In the genomic region with DNA sequence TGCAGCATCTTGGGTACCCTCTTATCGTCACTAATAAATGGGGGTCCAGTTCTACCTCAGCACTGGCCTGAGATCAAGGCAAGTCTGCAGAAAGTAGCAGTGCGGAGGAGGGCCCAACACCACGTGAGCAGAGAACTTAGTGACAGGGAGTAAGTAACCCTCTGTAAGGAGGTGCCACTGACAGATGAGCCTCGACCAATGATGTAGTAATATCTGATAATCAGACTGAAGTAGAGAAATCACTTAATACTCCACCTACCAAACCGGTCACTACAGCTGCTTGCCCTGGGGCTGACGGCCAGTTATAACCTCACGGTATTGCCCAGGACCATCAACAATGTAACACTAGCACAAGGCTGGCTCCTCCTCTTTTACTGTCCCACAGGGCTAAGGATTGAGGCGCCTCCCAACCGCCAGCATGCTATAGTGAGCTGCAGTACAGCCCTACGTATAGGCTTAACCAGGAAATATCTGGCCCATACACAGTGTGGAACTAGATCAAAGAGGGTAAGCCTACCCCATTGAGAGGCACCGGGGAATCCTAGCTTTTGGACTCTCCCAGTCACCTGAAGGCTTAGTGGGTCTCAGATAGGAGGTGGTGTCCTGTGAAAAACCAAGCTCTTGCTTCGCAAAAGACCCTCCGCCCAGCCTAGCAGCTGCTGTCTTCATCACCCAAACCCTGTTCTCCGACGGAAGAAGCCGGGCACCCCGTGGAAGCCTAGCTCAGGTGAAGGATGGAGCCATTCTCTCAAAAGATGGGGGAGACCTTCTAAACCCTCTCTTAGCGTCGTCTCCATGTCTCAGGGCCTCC, we compare ENCODE assay signal across 8 mouse cellular contexts. TPM values are rescaled to one million over a fixed set of nuclear protein-coding genes. Genes with fewer than 3 reads are reported as not detected.
DNase-seq lines count a peak whose midpoint lies in the region; ATAC-seq and TF ChIP-seq lines count a peak whose summit lies in the region.

No protein-coding gene starts in this region.

- 6% methylated on average over 19 of the region's 19 CpGs for WGBS in kidney, embryonic 14.5 days
- WGBS in forebrain, embryonic 14.5 days: 11% methylated on average over 19 of the region's 19 CpGs
- 17% methylated on average over 19 of the region's 19 CpGs for WGBS in liver, postnatal 0 days (ENCODE audit: insufficient replicate concordance)

- H3K9me3 ChIP-seq in kidney, embryonic 14.5 days (ENCODE audit: control insufficient read depth, low read length): no peaks in the 10 kb centered on the region
- H3K9me3 ChIP-seq in forebrain, embryonic 14.5 days (replicated peaks; ENCODE audit: control insufficient read depth, low read length): no peaks in the 10 kb centered on the region
- no peaks in the 10 kb centered on the region for H3K9me3 ChIP-seq in liver, postnatal 0 days (ENCODE audit: low read length)

- no peaks in the 10 kb centered on the region for H3K27me3 ChIP-seq in kidney, embryonic 14.5 days (ENCODE audit: control insufficient read depth, insufficient read depth, low read length)
- H3K27me3 ChIP-seq in forebrain, embryonic 14.5 days (replicated peaks; ENCODE audit: control insufficient read depth, insufficient read depth, low read length): no peaks in the 10 kb centered on the region
- no peaks in the 10 kb centered on the region for H3K27me3 ChIP-seq in liver, postnatal 0 days (ENCODE audit: insufficient read depth, low read length)

- peak; percentile 58 for ATAC-seq in kidney, embryonic 14.5 days (ENCODE audit: low FRiP score, low TSS enrichment)
- ATAC-seq in forebrain, embryonic 14.5 days: peak; percentile 35; the same call in 1 of the 2 replicates
- peak; percentile 59 for ATAC-seq in liver, postnatal 0 days

- TF ChIP-seq CTCF in liver, postnatal 0 days (IDR thresholded peaks at IDR 0.05; ENCODE audit: low read depth): no peak

- DNase-seq in kidney, postnatal 25 days: no peak
- peak; percentile 41 for DNase-seq in R1 (ENCODE audit: low read depth, low spot score)
- peak; percentile 14 for DNase-seq in forebrain, embryonic 14.5 days (ENCODE audit: low spot score)
- peak; percentile 58 for DNase-seq in liver, postnatal 0 days
- peak; percentile 36 for DNase-seq in thymus, postnatal 25 days
- DNase-seq in frontal cortex, postnatal 36 days (ENCODE audit: low spot score in 2 of 2): no peak
- no peak for DNase-seq in kidney, adult 8-10 months

- H3K4me3 ChIP-seq in kidney, embryonic 14.5 days (ENCODE audit: low read length): peak overlapping the region; percentile 78
- peak overlapping the region; percentile 77 for H3K4me3 ChIP-seq in forebrain, embryonic 14.5 days (ENCODE audit: low read depth, low read length)
- peak overlapping the region; percentile 65 for H3K4me3 ChIP-seq in liver, postnatal 0 days (ENCODE audit: low read depth, low read length)

- TF ChIP-seq EP300 in liver, postnatal 0 days (IDR thresholded peaks at IDR 0.05; ENCODE audit: low read depth): no peak

- peaks cover 13% of the 10 kb centered on the region for H3K4me1 ChIP-seq in kidney, embryonic 14.5 days (ENCODE audit: control insufficient read depth, insufficient read depth, low read length)
- peaks cover 12% of the 10 kb centered on the region for H3K4me1 ChIP-seq in forebrain, embryonic 14.5 days (ENCODE audit: control insufficient read depth, insufficient read depth, low read length)
- peaks cover 22% of the 10 kb centered on the region for H3K4me1 ChIP-seq in liver, postnatal 0 days (ENCODE audit: insufficient read depth)

- H3K36me3 ChIP-seq in kidney, embryonic 14.5 days (ENCODE audit: control insufficient read depth, insufficient read depth, low read length): no peaks in the 10 kb centered on the region; the same call in 1 of the 2 replicates
- H3K36me3 ChIP-seq in forebrain, embryonic 14.5 days (ENCODE audit: control insufficient read depth, insufficient read depth, low read length): 0 out of 2 replicates have a peak, but pooled peaks cover 4% of the 10 kb centered on the region
- H3K36me3 ChIP-seq in liver, postnatal 0 days (replicated peaks; ENCODE audit: insufficient read depth, low read length): no peaks in the 10 kb centered on the region

- H3K4me2 ChIP-seq in kidney, embryonic 14.5 days (replicated peaks; ENCODE audit: low read depth, low read length): peak overlapping the region; percentile 68
- H3K4me2 ChIP-seq in forebrain, embryonic 14.5 days (ENCODE audit: low read length): peak overlapping the region; percentile 86
- peak overlapping the region; percentile 77 for H3K4me2 ChIP-seq in liver, postnatal 0 days (ENCODE audit: low read depth, low read length)

- no peak overlapping the region for H3K27ac ChIP-seq in kidney, embryonic 14.5 days (ENCODE audit: low read depth, low read length)
- H3K27ac ChIP-seq in forebrain, embryonic 14.5 days (ENCODE audit: low read depth, low read length): no peak overlapping the region
- peak overlapping the region; percentile 99 for H3K27ac ChIP-seq in liver, postnatal 0 days (ENCODE audit: low read depth)

- H3K9ac ChIP-seq in kidney, embryonic 14.5 days (ENCODE audit: low read depth, low read length): peak overlapping the region; percentile 77
- H3K9ac ChIP-seq in forebrain, embryonic 14.5 days (ENCODE audit: low read length): peak overlapping the region; percentile 77
- H3K9ac ChIP-seq in liver, postnatal 0 days (replicated peaks): peak overlapping the region; percentile 78

RNA-seq across cellular contexts. Expression of gene Ttll12, which starts 1.1 kb away (rescaled TPM):
- 34.6 and 42.3 TPM in 2 replicates for polyA plus RNA-seq in kidney, embryonic 14.5 days (2014; fragmentation: Nextera tagmentation; extraction: Ambion mirVana)
- 40.5 and 43.0 TPM in 2 replicates for polyA plus RNA-seq in forebrain, embryonic 14.5 days (2014; fragmentation: Nextera tagmentation; extraction: Ambion mirVana)
- polyA plus RNA-seq in liver, postnatal 0 days (2015; fragmentation: Nextera tagmentation; extraction: Ambion mirVana): 10.9 and 12.9 TPM in 2 replicates

RNA-seq across cellular contexts. Expression of gene Mcat, which starts 30.3 kb away (rescaled TPM):
- polyA plus RNA-seq in kidney, embryonic 14.5 days (2014; fragmentation: Nextera tagmentation; extraction: Ambion mirVana): 29.3 and 43.7 TPM in 2 replicates
- 38.1 and 40.1 TPM in 2 replicates for polyA plus RNA-seq in forebrain, embryonic 14.5 days (2014; fragmentation: Nextera tagmentation; extraction: Ambion mirVana)
- polyA plus RNA-seq in liver, postnatal 0 days (2015; fragmentation: Nextera tagmentation; extraction: Ambion mirVana): 20.0 and 20.5 TPM in 2 replicates

RNA-seq across cellular contexts. Expression of gene Tspo, which starts 30.5 kb away (rescaled TPM):
- 57.8 and 60.7 TPM in 2 replicates for polyA plus RNA-seq in kidney, embryonic 14.5 days (2014; fragmentation: Nextera tagmentation; extraction: Ambion mirVana)
- 13.2 and 18.4 TPM in 2 replicates for polyA plus RNA-seq in forebrain, embryonic 14.5 days (2014; fragmentation: Nextera tagmentation; extraction: Ambion mirVana)
- polyA plus RNA-seq in liver, postnatal 0 days (2015; fragmentation: Nextera tagmentation; extraction: Ambion mirVana): 168 and 183 TPM in 2 replicates

Comparison
In these comparisons a context has a peak if more than half of its experiments do, and no peak if none do; other contexts are left out.
1. DNase-seq: peak in R1 (single experiment), forebrain, embryonic 14.5 days (single experiment), liver, postnatal 0 days (single experiment) and thymus, postnatal 25 days (single experiment); none in kidney, postnatal 25 days (0 of 2), frontal cortex, postnatal 36 days (0 of 2) and kidney, adult 8-10 months (0 of 2).
2. Peak in every context shown above with its lines, with median percentiles within 50 percentile points of each other: ATAC-seq, H3K4me2 ChIP-seq, H3K4me3 ChIP-seq and H3K9ac ChIP-seq.